Mouse (Mus musculus): ENCODE measurements around the gene Spock1.

The Spock1 gene

GRCm38 (mm10) chr13:57806301-57806700, 101.8 kb downstream of the Spock1 start:
- no peak for DNase-seq (ENCODE audit: low spot score in 2 of 2)

- DNase-seq (ENCODE audit: low spot score in 2 of 2) = no peak
These were observed 109.5 kb downstream of the Spock1 start for GRCm38 (mm10) chr13:57798633-57799032.

GRCm38 (mm10) chr13:57796951-57797692, 111.0 kb downstream of the Spock1 start:
- no peak for DNase-seq (ENCODE audit: low spot score in 2 of 2)

- no peak for DNase-seq (ENCODE audit: low spot score in 2 of 2)
These were observed 114.4 kb downstream of the Spock1 start for GRCm38 (mm10) chr13:57793643-57794240.

- DNase-seq (ENCODE audit: low spot score in 2 of 2) = no peak
These were observed 118.3 kb downstream of the Spock1 start for GRCm38 (mm10) chr13:57789796-57790195.

GRCm38 (mm10) chr13:57788299-57788698, 119.8 kb downstream of the Spock1 start:
- no peak for DNase-seq (ENCODE audit: low spot score in 2 of 2)

GRCm38 (mm10) chr13:57786278-57786677, 121.9 kb downstream of the Spock1 start:
- DNase-seq (ENCODE audit: low spot score in 2 of 2) = no peak

GRCm38 (mm10) chr13:57782975-57783374, 125.2 kb downstream of the Spock1 start:
- DNase-seq (ENCODE audit: low spot score in 2 of 2) = peak; percentile 36 to 73

GRCm38 (mm10) chr13:57782107-57782561, 126.0 kb downstream of the Spock1 start:
- no peak for DNase-seq (ENCODE audit: low spot score in 2 of 2)

GRCm38 (mm10) chr13:57779146-57779545, 129.0 kb downstream of the Spock1 start:
- DNase-seq (ENCODE audit: low spot score in 2 of 2) = peak in 1 of 2 experiments; percentile 62

GRCm38 (mm10) chr13:57778524-57778923, 129.6 kb downstream of the Spock1 start:
- DNase-seq (ENCODE audit: low spot score in 2 of 2) = no peak

GRCm38 (mm10) chr13:57771998-57772397, 136.1 kb downstream of the Spock1 start:
- no peak for DNase-seq (ENCODE audit: low spot score in 2 of 2)

GRCm38 (mm10) chr13:57766721-57767120, 141.4 kb downstream of the Spock1 start:
- no peak for DNase-seq (ENCODE audit: low spot score in 2 of 2)

GRCm38 (mm10) chr13:57761122-57761521, 147.0 kb downstream of the Spock1 start:
- DNase-seq (ENCODE audit: low spot score in 2 of 2) = peak in 1 of 2 experiments; percentile 63

GRCm38 (mm10) chr13:57760618-57761017, 147.5 kb downstream of the Spock1 start:
- DNase-seq (ENCODE audit: low spot score in 2 of 2) = no peak

GRCm38 (mm10) chr13:57756316-57756715, 151.8 kb downstream of the Spock1 start:
- DNase-seq (ENCODE audit: low spot score in 2 of 2) = peak in 1 of 2 experiments; percentile 51

GRCm38 (mm10) chr13:57750831-57751230, 157.3 kb downstream of the Spock1 start:
- no peak for DNase-seq (ENCODE audit: low spot score in 2 of 2)

GRCm38 (mm10) chr13:57744667-57745066, 163.5 kb downstream of the Spock1 start:
- DNase-seq (ENCODE audit: low spot score in 2 of 2) = no peak

- no peak for DNase-seq (ENCODE audit: low spot score in 2 of 2)
These were observed 166.9 kb downstream of the Spock1 start for GRCm38 (mm10) chr13:57741186-57741585.

GRCm38 (mm10) chr13:57740473-57740872, 167.7 kb downstream of the Spock1 start:
- no peak for DNase-seq (ENCODE audit: low spot score in 2 of 2)

GRCm38 (mm10) chr13:57736060-57736459, 172.1 kb downstream of the Spock1 start:
- no peak for DNase-seq (ENCODE audit: low spot score in 2 of 2)

- DNase-seq (ENCODE audit: low spot score in 2 of 2) = no peak
These were observed 173.6 kb downstream of the Spock1 start for GRCm38 (mm10) chr13:57734549-57734948.

GRCm38 (mm10) chr13:57733521-57733920, 174.6 kb downstream of the Spock1 start:
- DNase-seq (ENCODE audit: low spot score in 2 of 2) = no peak

Measured in left cerebral cortex, adult 9 months (tissue).